Mouse (Mus musculus): Measurements from ENCODE around the gene Senp7.
"Not testable (repeated sequence)": the region's sequence is repeated elsewhere in the genome, so short reads cannot be mapped to it uniquely, and the experiment has no call there.

Senp7 gene

GRCm38 (mm10) chr16:56066113-56066512, 18.0 kb downstream of the Senp7 start:
- DNase-seq (ENCODE audit: extremely low read depth, low read depth), result no peak

- DNase-seq (ENCODE audit: extremely low read depth, low read depth), result no peak
Measured at GRCm38 (mm10) chr16:56068523-56069070, 20.5 kb downstream of the Senp7 start.

- peak; percentile 79 for DNase-seq (ENCODE audit: extremely low read depth, low read depth)
Measured at GRCm38 (mm10) chr16:56071317-56072232, 23.4 kb downstream of the Senp7 start.

- DNase-seq (ENCODE audit: extremely low read depth, low read depth), result no peak
Measured at GRCm38 (mm10) chr16:56072533-56072932, 24.4 kb downstream of the Senp7 start.

- DNase-seq (ENCODE audit: extremely low read depth, low read depth), result not testable (repeated sequence)
Measured at GRCm38 (mm10) chr16:56073150-56073549, 25.0 kb downstream of the Senp7 start.

- no peak for DNase-seq (ENCODE audit: extremely low read depth, low read depth)
Measured at GRCm38 (mm10) chr16:56074122-56074521, 26.0 kb downstream of the Senp7 start.

- DNase-seq (ENCODE audit: extremely low read depth, low read depth), result no peak
Measured at GRCm38 (mm10) chr16:56074565-56074964, 26.4 kb downstream of the Senp7 start.

- DNase-seq (ENCODE audit: extremely low read depth, low read depth), result peak; percentile 66
Measured at GRCm38 (mm10) chr16:56075222-56076111, 27.3 kb downstream of the Senp7 start.

GRCm38 (mm10) chr16:56076121-56076869, 28.2 kb downstream of the Senp7 start:
- no peak for DNase-seq (ENCODE audit: extremely low read depth, low read depth)

- no peak for DNase-seq (ENCODE audit: extremely low read depth, low read depth)
Measured at GRCm38 (mm10) chr16:56079419-56079818, 31.3 kb downstream of the Senp7 start.

GRCm38 (mm10) chr16:56081691-56082090, 33.6 kb downstream of the Senp7 start:
- DNase-seq (ENCODE audit: extremely low read depth, low read depth), result no peak

GRCm38 (mm10) chr16:56086336-56086735, 38.2 kb downstream of the Senp7 start:
- no peak for DNase-seq (ENCODE audit: extremely low read depth, low read depth)

GRCm38 (mm10) chr16:56090385-56090784, 42.2 kb downstream of the Senp7 start:
- no peak for DNase-seq (ENCODE audit: extremely low read depth, low read depth)

GRCm38 (mm10) chr16:56096401-56097018, 48.4 kb downstream of the Senp7 start:
- not testable (repeated sequence) for DNase-seq (ENCODE audit: extremely low read depth, low read depth)

- no peak for DNase-seq (ENCODE audit: extremely low read depth, low read depth)
Measured at GRCm38 (mm10) chr16:56115706-56116105, 67.6 kb downstream of the Senp7 start.

- no peak for DNase-seq (ENCODE audit: extremely low read depth, low read depth)
Measured at GRCm38 (mm10) chr16:56116155-56116554, 68.0 kb downstream of the Senp7 start.

GRCm38 (mm10) chr16:56117327-56118180, 69.4 kb downstream of the Senp7 start:
- DNase-seq (ENCODE audit: extremely low read depth, low read depth), result no peak

- DNase-seq (ENCODE audit: extremely low read depth, low read depth), result no peak
Measured at GRCm38 (mm10) chr16:56122517-56122916, 74.4 kb downstream of the Senp7 start.

GRCm38 (mm10) chr16:56124045-56124444, 75.9 kb downstream of the Senp7 start:
- DNase-seq (ENCODE audit: extremely low read depth, low read depth), result no peak

- DNase-seq (ENCODE audit: extremely low read depth, low read depth), result peak; percentile 24
Measured at GRCm38 (mm10) chr16:56131666-56132065, 83.5 kb downstream of the Senp7 start.

Measured in MEL-GATA-1-ER (cell line).